Mouse (Mus musculus) forebrain, embryonic 11.5 days (tissue): ENCODE measurements around the gene Lrp8. TPM values are rescaled to one million over a fixed set of nuclear protein-coding genes. Genes with fewer than 3 reads are reported as not detected.

Experiments
- ATAC-seq: fragments of 200-750 bp; cut with Nextera tagmentation; replicated peaks from 2 replicates; pipeline ENCODE4 v1.8.0; 2017; ENCODE audit warnings: moderate TSS enrichment; ENCODE audit not compliant: low FRiP score
- DNase-seq: peaks from one replicate; pipeline ENCODE4 v3.0.0-alpha.2; 2017; ENCODE audit warnings: low spot score
- H3K27ac ChIP-seq: fragments of 300-500 bp; sonication (generic); 2 replicates; pipeline ENCODE4 v1.5.1; 2014; ENCODE audit warnings: low read depth, low read length
- H3K27me3 ChIP-seq: fragments of 300-500 bp; sonication (generic); 2 replicates; pipeline ENCODE4 v1.6.1; 2014; ENCODE audit warnings: mild to moderate bottlenecking, low read length, mixed read lengths; ENCODE audit not compliant: control insufficient read depth, insufficient read depth
- H3K36me3 ChIP-seq: fragments of 300-500 bp; sonication (generic); 2 replicates; pipeline ENCODE4 v1.6.1; 2014; ENCODE audit warnings: mild to moderate bottlenecking, low read length, moderate library complexity, mixed read lengths; ENCODE audit not compliant: control insufficient read depth, insufficient read depth
- H3K4me1 ChIP-seq: fragments of 300-500 bp; sonication (generic); replicated peaks from 2 replicates; pipeline ENCODE4 v1.6.1; 2014; ENCODE audit warnings: low read length, mixed read lengths; ENCODE audit not compliant: control insufficient read depth, insufficient read depth
- H3K4me2 ChIP-seq: fragments of 300-500 bp; sonication (generic); 2 replicates; pipeline ENCODE4 v1.6.1; 2014; ENCODE audit warnings: low read depth, mild to moderate bottlenecking, low read length, moderate library complexity, mixed read lengths; ENCODE audit not compliant: severe bottlenecking
- H3K4me3 ChIP-seq: fragments of 300-500 bp; sonication (generic); 2 replicates; pipeline ENCODE4 v1.5.1; 2014; ENCODE audit warnings: low read depth, low read length
- H3K9ac ChIP-seq: fragments of 300-500 bp; sonication (generic); 2 replicates; pipeline ENCODE4 v1.6.1; 2014; ENCODE audit warnings: low read length
- H3K9me3 ChIP-seq: fragments of 300-500 bp; sonication (generic); 2 replicates; pipeline ENCODE4 v1.6.1; 2016; ENCODE audit warnings: low read length, mixed read lengths; ENCODE audit not compliant: control insufficient read depth
- WGBS: fragments of 180-500 bp; shearing (Covaris S2); extraction: QIAGEN DNeasy Blood & Tissue Kit; methylation state at CpG from one replicate; pipeline ENCODE4 v1.1.7; 2014; 5-methylcytosine and 5-hydroxymethylcytosine counted together
- polyA plus RNA-seq: library from polyadenylated mRNA; unstranded; fragments of >200 nt; fragmentation: Nextera tagmentation; extraction: Ambion mirVana; gene quantifications from 2 replicates; pipeline ENCODE4 v1.2.1, GENCODE M21; 2014

The Lrp8 gene
- polyA plus RNA-seq, 1 experiment from 2014 or later = 33.9 TPM

GRCm38 (mm10) chr4:107843687-107844086 is 41.6 kb downstream of the Lrp8 start:
- ATAC-seq (no peak), DNase-seq (no peak)
- WGBS = 47% methylated on average over 8 of the region's 8 CpGs
- H3K4me1 ChIP-seq = peaks cover 11% of the 10 kb centered on the region; the same call in 1 of the 2 replicates
- H3K27ac ChIP-seq = no peak overlapping the region
- no peak overlapping the region for H3K9ac ChIP-seq
- H3K27me3 ChIP-seq = peaks cover 10% of the 10 kb centered on the region; the same call in 1 of the 2 replicates
- H3K4me2 ChIP-seq = no peak overlapping the region
- H3K36me3 ChIP-seq = peaks cover 2% of the 10 kb centered on the region; the same call in 1 of the 2 replicates
- H3K4me3 ChIP-seq = no peak overlapping the region
- H3K9me3 ChIP-seq = no peaks in the 10 kb centered on the region

GRCm38 (mm10) chr4:107844971-107845370 is 42.9 kb downstream of the Lrp8 start:
- H3K27ac ChIP-seq = 0 out of 2 replicates have a peak overlapping the region, but pooled peaks have one; percentile 18
- 4% methylated on average over 10 of the region's 10 CpGs for WGBS
- H3K9ac ChIP-seq = no peak overlapping the region
- ATAC-seq (no peak), DNase-seq (peak; percentile 91)
- H3K9me3 ChIP-seq = no peaks in the 10 kb centered on the region
- H3K4me2 ChIP-seq = no peak overlapping the region
- no peak overlapping the region for H3K4me3 ChIP-seq
- peaks cover 2% of the 10 kb centered on the region for H3K36me3 ChIP-seq
- peaks cover 10% of the 10 kb centered on the region; the same call in 1 of the 2 replicates for H3K27me3 ChIP-seq
- H3K4me1 ChIP-seq = peaks cover 11% of the 10 kb centered on the region; the same call in 1 of the 2 replicates

- Histone ChIP-seq H3K9ac (no peak overlapping the region), H3K36me3 (peaks cover 2% of the 10 kb centered on the region), H3K4me3 (no peak overlapping the region), H3K27me3 (peaks cover 10% of the 10 kb centered on the region; the same call in 1 of the 2 replicates), H3K9me3 (no peaks in the 10 kb centered on the region), H3K27ac (no peak overlapping the region), H3K4me1 (peaks cover 10% of the 10 kb centered on the region; the same call in 1 of the 2 replicates), H3K4me2 (no peak overlapping the region)
- DNase-seq = no peak
- ATAC-seq = no peak
- WGBS = 66% methylated on average over 7 of the region's 7 CpGs
Observed at GRCm38 (mm10) chr4:107846795-107847194, 44.7 kb downstream of the Lrp8 start.

GRCm38 (mm10) chr4:107848546-107848945 is 46.5 kb downstream of the Lrp8 start:
- H3K36me3 ChIP-seq = peaks cover 2% of the 10 kb centered on the region
- no peak overlapping the region for H3K4me2 ChIP-seq
- peak; percentile 37 for DNase-seq
- H3K4me3 ChIP-seq = no peak overlapping the region
- no peak overlapping the region for H3K27ac ChIP-seq
- peak overlapping the region; percentile 9; the same call in 1 of the 2 replicates for H3K9ac ChIP-seq
- ATAC-seq = no peak
- peaks cover 6% of the 10 kb centered on the region; the same call in 1 of the 2 replicates for H3K4me1 ChIP-seq
- no peaks in the 10 kb centered on the region for H3K9me3 ChIP-seq
- WGBS = 90% methylated on average over 5 of the region's 5 CpGs
- H3K27me3 ChIP-seq = peaks cover 10% of the 10 kb centered on the region; the same call in 1 of the 2 replicates

GRCm38 (mm10) chr4:107849621-107850020 is 47.6 kb downstream of the Lrp8 start:
- Histone ChIP-seq H3K4me3 (no peak overlapping the region), H3K9me3 (no peaks in the 10 kb centered on the region), H3K27me3 (peaks cover 10% of the 10 kb centered on the region; the same call in 1 of the 2 replicates), H3K4me2 (no peak overlapping the region), H3K36me3 (peaks cover 2% of the 10 kb centered on the region), H3K27ac (no peak overlapping the region), H3K9ac (no peak overlapping the region), H3K4me1 (peaks cover 3% of the 10 kb centered on the region; the same call in 1 of the 2 replicates)
- no peak for ATAC-seq
- WGBS = 86% methylated on average over 9 of the region's 9 CpGs
- no peak for DNase-seq

- peaks cover 2% of the 10 kb centered on the region for H3K36me3 ChIP-seq
Observed at GRCm38 (mm10) chr4:107850091-107850490, 48.0 kb downstream of the Lrp8 start.

GRCm38 (mm10) chr4:107853333-107853732 is 51.3 kb downstream of the Lrp8 start:
- H3K9me3 ChIP-seq = no peaks in the 10 kb centered on the region
- H3K27ac ChIP-seq = no peak overlapping the region
- H3K9ac ChIP-seq = no peak overlapping the region
- H3K4me2 ChIP-seq = no peak overlapping the region
- ATAC-seq (no peak), DNase-seq (no peak)
- peaks cover 2% of the 10 kb centered on the region for H3K36me3 ChIP-seq
- H3K4me3 ChIP-seq = no peak overlapping the region
- H3K4me1 ChIP-seq = no peaks in the 10 kb centered on the region
- no peaks in the 10 kb centered on the region for H3K27me3 ChIP-seq
- WGBS = 93% methylated on average over 8 of the region's 8 CpGs

More at GRCm38 (mm10) chr4:107850091-107850490, 48.0 kb downstream of the Lrp8 start:
- Histone ChIP-seq H3K27ac (no peak overlapping the region), H3K9ac (no peak overlapping the region), H3K4me1 (0 out of 2 replicates have a peak, but pooled peaks cover 3% of the 10 kb centered on the region), H3K27me3 (peaks cover 10% of the 10 kb centered on the region; the same call in 1 of the 2 replicates), H3K4me3 (no peak overlapping the region), H3K9me3 (no peaks in the 10 kb centered on the region), H3K4me2 (no peak overlapping the region)
- WGBS = 89% methylated on average over 8 of the region's 8 CpGs
- ATAC-seq = no peak
- DNase-seq = peak; percentile 50

- Histone ChIP-seq H3K4me3 (no peak overlapping the region), H3K27ac (no peak overlapping the region), H3K9me3 (no peaks in the 10 kb centered on the region), H3K36me3 (no peaks in the 10 kb centered on the region; the same call in none of the 2 replicates), H3K9ac (no peak overlapping the region), H3K27me3 (no peaks in the 10 kb centered on the region), H3K4me1 (no peaks in the 10 kb centered on the region), H3K4me2 (no peak overlapping the region)
- ATAC-seq = no peak
- WGBS = 90% methylated on average over 7 of the region's 7 CpGs
- no peak for DNase-seq
Observed at GRCm38 (mm10) chr4:107853836-107854235, 51.8 kb downstream of the Lrp8 start.
